Mouse (Mus musculus) myocyte (in vitro differentiated cells): ENCODE results near the gene Prss30.

Source experiments
- CEBPB ChIP-seq: IDR thresholded peaks from 2 replicates; pipeline ENCODE4 v1.6.1; 2011; ENCODE audit warnings: mild to moderate bottlenecking, moderate library complexity; ENCODE audit not compliant: poor library complexity, insufficient read depth, severe bottlenecking
- MAX ChIP-seq: IDR thresholded peaks from one replicate; pipeline ENCODE4 v1.6.1; 2011; ENCODE audit warnings: low read depth, mild to moderate bottlenecking, control low read depth
- MYOD1 ChIP-seq, 3 experiments: IDR thresholded peaks; one replicate each; pipeline ENCODE4 v1.6.1; 2011; ENCODE audit warnings: control low read depth in 2 of 3, low read depth in 2 of 3, mild to moderate bottlenecking in 2 of 3, moderate library complexity in 1 of 3; ENCODE audit not compliant: insufficient read length in 2 of 3, control insufficient read depth in 1 of 3
- POLR2A ChIP-seq: IDR thresholded peaks from one replicate; pipeline ENCODE4 v1.6.1; 2011; ENCODE audit warnings: low read depth, mild to moderate bottlenecking, control low read depth, moderate library complexity; ENCODE audit not compliant: insufficient read length
- POLR2AphosphoS2 ChIP-seq: IDR thresholded peaks from one replicate; pipeline ENCODE4 v1.6.1; 2011; ENCODE audit warnings: low read depth, control low read depth; ENCODE audit not compliant: insufficient read length
- USF1 ChIP-seq: IDR thresholded peaks from one replicate; pipeline ENCODE4 v1.6.1; 2011; ENCODE audit warnings: low read depth, mild to moderate bottlenecking, control low read depth, moderate library complexity

DNA sequence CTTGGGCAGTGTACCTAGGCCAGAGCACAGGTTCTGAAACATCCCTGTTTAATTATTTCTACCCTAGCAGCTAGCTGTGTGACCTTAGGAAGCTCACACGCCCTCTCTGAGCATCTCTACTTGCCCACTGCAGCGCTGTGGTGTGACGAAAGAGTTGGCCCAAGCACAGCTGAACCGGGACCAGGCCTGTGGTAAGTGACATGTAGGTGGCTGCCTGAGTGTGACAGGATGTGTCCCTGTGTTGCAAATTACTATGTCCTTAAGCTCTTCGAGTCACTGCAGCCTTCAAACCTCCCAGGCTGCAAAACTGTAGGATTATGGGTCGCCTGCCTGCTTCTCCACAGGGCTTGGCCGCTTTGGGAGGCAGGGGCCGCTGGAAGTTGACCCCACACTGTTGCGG, 9.1 kb downstream of the Prss30 start:
- TF ChIP-seq POLR2A (no peak), POLR2AphosphoS2 (no peak), CEBPB (no peak), USF1 (no peak), MYOD1 (IDR thresholded peaks at IDR 0.05; ENCODE audit: control insufficient read depth in 1 of 3, insufficient read length in 2 of 3, low read depth in 2 of 3) (no peak), MAX (no peak)
